Mouse (Mus musculus) thymus, adult 2 months (tissue): ENCODE measurements around the gene Gm45623.

Experiments
- CTCF ChIP-seq: fragments of 200-500 bp; IDR thresholded peaks from 2 replicates; pipeline ENCODE4 v1.5.1; 2012; ENCODE audit warnings: mild to moderate bottlenecking, control low read depth, low read length, moderate library complexity, borderline replicate concordance; ENCODE audit not compliant: control insufficient read depth, poor library complexity, insufficient read depth; ENCODE audit errors: extremely low read depth
- POLR2A ChIP-seq: fragments of 200-500 bp; IDR thresholded peaks from 2 replicates; pipeline ENCODE4 v1.6.1; 2012; ENCODE audit warnings: mild to moderate bottlenecking, low read length, control low read depth, moderate library complexity; ENCODE audit not compliant: control insufficient read depth, poor library complexity, insufficient read depth; ENCODE audit errors: extremely low read depth

GRCm38 (mm10) chr13:56790683-56791082, 37.1 kb upstream of the Gm45623 start:
- TF ChIP-seq CTCF (no peak), POLR2A (no peak)
